Mouse (Mus musculus) ES-Bruce4 (cell line): ENCODE measurements around the gene Cct8l1.

ENCODE experiments used
- CTCF ChIP-seq: IDR thresholded peaks from one replicate; pipeline ENCODE4 v1.8.1; 2011; ENCODE audit warnings: low read depth, low read length
- EP300 ChIP-seq: IDR thresholded peaks from 2 replicates; pipeline ENCODE4 v1.6.1; 2011; ENCODE audit warnings: low read depth, low read length; ENCODE audit not compliant: insufficient read depth
- POLR2A ChIP-seq: IDR thresholded peaks from one replicate; pipeline ENCODE4 v1.8.1; 2011; ENCODE audit warnings: low read length; ENCODE audit not compliant: insufficient read depth

DNA sequence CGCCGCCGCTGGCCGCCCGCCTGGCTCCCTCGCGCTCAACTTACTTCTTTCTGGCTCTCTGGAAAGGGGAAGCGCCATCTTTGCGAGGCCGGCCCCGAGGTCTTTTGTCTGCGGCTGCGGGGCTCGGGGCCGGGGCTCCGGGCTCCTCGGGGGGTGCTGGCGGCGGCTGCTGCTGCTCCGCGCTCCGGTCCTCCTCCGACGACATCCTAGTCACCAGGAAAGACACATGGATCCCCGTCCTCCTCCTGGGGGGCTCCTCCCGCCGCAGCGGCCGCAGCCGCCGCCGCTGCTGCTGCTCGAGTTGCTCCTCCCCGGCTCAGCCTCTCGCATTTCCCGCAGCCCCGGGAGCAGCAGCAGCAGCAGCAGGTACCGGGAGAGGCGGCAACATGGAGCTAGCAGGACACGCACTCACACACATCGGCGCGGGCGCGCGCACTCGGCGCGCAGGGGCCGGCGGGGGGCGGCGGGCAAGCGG is 17.5 kb upstream of the Cct8l1 start, which contains the start of gene Kmt2c:
- TF ChIP-seq POLR2A (no peak), CTCF (no peak), EP300 (no peak)
